Mouse (Mus musculus) B cell, adult 62 days (primary cell): ENCODE measurements around the gene Map3k7. TPM values are rescaled to one million over a fixed set of nuclear protein-coding genes. Genes with fewer than 3 reads are reported as not detected.

Source experiments
- total RNA-seq: library from RNA; stranded (reverse); gene quantifications from 4 replicates; pipeline ENCODE4 v1.2.4, GENCODE M21; 2023

The Map3k7 gene
- total RNA-seq, result 55.2 to 63.2 TPM (median 57.8 TPM) in 4 replicates

DNA sequence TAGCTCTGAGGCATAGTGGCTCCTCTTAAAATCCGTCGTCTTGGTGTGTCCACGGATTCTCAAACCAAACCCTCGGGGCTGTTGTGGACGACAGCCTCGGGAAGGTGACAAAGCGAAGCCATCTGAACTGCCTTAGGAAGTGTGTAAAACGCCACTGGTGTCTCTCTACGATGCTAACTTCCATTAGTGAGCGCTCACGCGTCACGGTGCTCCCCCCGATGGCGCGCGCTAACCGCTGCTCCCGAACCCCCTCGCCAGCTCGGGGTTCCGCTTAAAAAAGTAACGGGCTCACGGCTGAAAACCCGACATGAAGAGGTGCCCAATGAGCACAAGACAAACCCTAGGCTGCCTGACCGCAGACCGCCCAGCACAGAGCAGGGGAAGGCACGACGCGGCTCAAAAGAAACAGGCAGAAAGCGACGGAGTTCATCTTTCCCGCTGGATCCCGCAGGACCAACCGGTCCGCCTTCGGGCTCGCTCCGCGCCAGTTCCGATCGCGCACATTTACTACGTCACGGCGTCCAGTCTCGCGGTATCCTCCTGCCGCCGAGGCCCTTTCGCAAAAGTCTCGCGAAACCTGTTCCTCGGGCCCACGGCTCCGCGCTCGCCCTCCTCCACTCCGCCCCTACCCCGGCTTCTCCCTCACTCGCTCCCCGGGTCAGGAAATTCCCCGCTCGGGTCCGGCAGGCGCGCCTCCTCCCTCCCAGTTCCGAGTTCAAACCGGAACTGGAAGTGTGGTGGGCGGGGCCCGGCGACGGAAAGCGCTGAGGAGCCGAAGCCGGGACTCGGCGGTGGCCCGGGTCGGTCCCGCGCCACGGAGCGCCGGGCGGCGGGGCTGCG is at the start of gene Map3k7:
Map3k7 (plus strand) TSS at position 744 of the 840 bp plus-strand sequence.

